Mouse (Mus musculus) G1E (cell line): Measurements from ENCODE around the gene Hypk. TPM values are rescaled to one million over a fixed set of nuclear protein-coding genes. Genes with fewer than 3 reads are reported as not detected.
"Not testable (repeated sequence)": the region's sequence is repeated elsewhere in the genome, so short reads cannot be mapped to it uniquely, and the experiment has no call there.

Source experiments
- ATAC-seq: 2 replicates; pipeline ENCODE4 v1.8.0; 2016; ENCODE audit warnings: mild to moderate bottlenecking; ENCODE audit not compliant: insufficient number of reproducible peaks, poor library complexity, low FRiP score, severe bottlenecking; ENCODE audit errors: extremely low read depth
- DNase-seq: peaks from one replicate; pipeline ENCODE4 v3.0.0; 2012; ENCODE audit warnings: low spot score
- H3K27me3 ChIP-seq: 2 replicates; pipeline ENCODE4 v1.6.1; 2012; ENCODE audit warnings: mild to moderate bottlenecking, low read length, inconsistent platforms; ENCODE audit not compliant: insufficient read depth
- H3K36me3 ChIP-seq: replicated peaks from 2 replicates; pipeline ENCODE3; 2012; ENCODE audit warnings: mild to moderate bottlenecking, inconsistent platforms
- H3K4me1 ChIP-seq: 2 replicates; pipeline ENCODE4 v1.6.1; 2012; ENCODE audit warnings: low read depth, low read length, inconsistent platforms, mixed read lengths; ENCODE audit not compliant: insufficient read depth
- H3K4me3 ChIP-seq: 2 replicates; pipeline ENCODE4 v1.5.1; 2012; ENCODE audit warnings: low read depth, mild to moderate bottlenecking, inconsistent platforms, low read length, moderate library complexity, mixed read lengths
- H3K9me3 ChIP-seq: replicated peaks from 2 replicates; pipeline ENCODE4 v1.6.1; 2012; ENCODE audit warnings: inconsistent platforms
- CTCF ChIP-seq: IDR thresholded peaks from 2 replicates; pipeline ENCODE4 v1.5.1; 2012; ENCODE audit warnings: low read depth, low read length, inconsistent platforms, mixed read lengths
- GATA1 ChIP-seq: IDR thresholded peaks from 2 replicates; pipeline ENCODE4 v1.6.1; 2012; ENCODE audit warnings: borderline replicate concordance, low read length, inconsistent platforms, mixed read lengths
- GATA2 ChIP-seq: IDR thresholded peaks from 2 replicates; pipeline ENCODE4 v1.6.1; 2012; ENCODE audit warnings: low read depth, low read length, inconsistent platforms, borderline replicate concordance
- POLR2AphosphoS5 ChIP-seq: IDR thresholded peaks from 2 replicates; pipeline ENCODE4 v1.6.1; 2012; ENCODE audit warnings: low read depth, low read length, inconsistent platforms; ENCODE audit not compliant: insufficient replicate concordance
- TAL1 ChIP-seq: conservative IDR thresholded peaks from 2 replicates; pipeline ENCODE4 v1.6.1; 2012; ENCODE audit warnings: low read depth, low read length, inconsistent platforms, mixed read lengths
- polyA plus RNA-seq: library from polyadenylated mRNA; stranded (reverse); fragments of >175 nt; gene quantifications from 2 replicates; pipeline ENCODE4 v1.2.3, GENCODE M21; 2012
- total RNA-seq, 2 experiments: library from RNA; stranded (forward) in 1 of 2; stranded (reverse) in 1 of 2; fragments of 200-1000 nt in 1 of 2; fragments of >200 nt in 1 of 2; fragmentation: Nextera tagmentation in 1 of 2; gene quantifications; 2 replicates each; pipeline ENCODE4 v1.2.3; 2014 to 2017

Gene Hypk
- total and polyA plus RNA-seq, 3 experiments = 21.5 to 124 (median 82.9) TPM

DNA sequence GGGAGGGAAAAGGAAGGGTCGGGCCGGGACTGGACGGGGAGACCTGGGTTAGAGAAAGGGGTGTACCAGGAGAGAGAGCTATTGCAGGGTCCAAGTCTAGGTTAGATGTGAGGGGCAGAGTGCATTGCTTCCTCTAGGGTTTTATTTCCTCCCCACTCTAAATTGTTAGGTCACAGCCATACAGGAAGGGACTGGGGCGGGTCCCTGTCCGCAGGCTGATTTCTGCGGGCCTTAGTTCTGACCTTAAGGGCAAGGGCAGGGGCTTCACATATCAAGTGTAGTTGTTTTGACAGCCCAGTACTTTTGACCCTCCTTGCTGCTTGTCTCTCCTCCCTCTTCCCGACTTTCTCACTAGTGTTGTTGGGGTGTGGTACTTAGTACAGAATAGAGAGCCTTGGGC is 3.0 kb upstream of the Hypk start:
- Histone ChIP-seq H3K27me3 (no peaks in the 10 kb centered on the region), H3K4me1 (peaks cover 65% of the 10 kb centered on the region), H3K9me3 (no peaks in the 10 kb centered on the region), H3K36me3 (peaks cover 49% of the 10 kb centered on the region), H3K4me3 (peak overlapping the region; percentile 91)
- TF ChIP-seq CTCF = no peak
- TF ChIP-seq GATA2 = no peak
- TF ChIP-seq GATA1 = no peak
- TF ChIP-seq POLR2AphosphoS5 = no peak
- no peak for TF ChIP-seq TAL1
- peak; percentile 30 for DNase-seq
- no peak for ATAC-seq

DNA sequence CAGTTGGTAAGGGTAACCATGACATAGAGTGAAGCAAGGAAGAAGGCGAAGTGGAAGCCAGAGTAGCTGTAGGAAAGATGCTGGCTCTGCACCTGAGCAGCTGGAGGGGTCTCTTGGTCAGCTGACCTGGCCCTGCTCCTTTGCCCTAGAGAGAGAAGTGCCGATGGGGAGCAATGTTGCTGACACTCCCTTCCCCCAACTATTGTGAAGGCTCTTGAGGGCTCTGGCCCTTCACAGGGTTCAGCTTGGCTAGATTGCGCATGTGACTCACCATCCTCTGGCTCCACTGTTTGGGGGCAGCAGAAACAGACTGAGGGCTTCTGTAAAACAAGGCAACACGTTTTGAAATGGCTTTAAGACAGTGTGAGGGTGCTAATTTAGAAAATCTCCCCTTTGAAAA is 729 bp upstream of the Hypk start:
- DNase-seq = no peak
- no peak for ATAC-seq
- TF ChIP-seq TAL1 = no peak
- H3K36me3 ChIP-seq = peaks cover 57% of the 10 kb centered on the region
- H3K27me3 ChIP-seq = no peaks in the 10 kb centered on the region
- no peaks in the 10 kb centered on the region for H3K9me3 ChIP-seq
- H3K4me3 ChIP-seq = no peak overlapping the region
- H3K4me1 ChIP-seq = peaks cover 61% of the 10 kb centered on the region

DNA sequence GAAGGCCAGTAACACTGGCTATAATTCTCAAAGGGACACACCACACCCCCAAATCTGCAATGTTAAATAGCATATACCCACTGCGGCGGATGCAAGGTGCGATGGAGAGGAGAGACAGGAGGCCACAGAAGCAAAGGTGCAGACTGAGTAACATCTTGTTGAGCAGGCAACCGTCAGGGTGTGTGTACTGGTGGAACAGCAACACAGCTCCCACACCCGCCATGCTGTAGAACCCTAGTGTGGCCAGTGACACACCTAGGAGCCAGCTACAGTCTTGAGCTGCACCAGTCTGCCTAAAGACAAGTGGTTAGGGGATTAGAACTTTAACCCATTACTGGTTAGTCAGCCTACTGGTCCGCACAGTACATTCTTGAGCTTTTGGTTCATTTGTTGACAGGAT is 827 bp downstream of the Hypk start:
- TF ChIP-seq GATA1 = no peak
- no peak for TF ChIP-seq GATA2
- TF ChIP-seq POLR2AphosphoS5 = no peak
- ATAC-seq = no peak
- H3K36me3 ChIP-seq = peaks cover 66% of the 10 kb centered on the region
- H3K9me3 ChIP-seq = no peaks in the 10 kb centered on the region
- peaks cover 58% of the 10 kb centered on the region for H3K4me1 ChIP-seq
- no peaks in the 10 kb centered on the region for H3K27me3 ChIP-seq
- no peak for DNase-seq
- H3K4me3 ChIP-seq = no peak overlapping the region

DNA sequence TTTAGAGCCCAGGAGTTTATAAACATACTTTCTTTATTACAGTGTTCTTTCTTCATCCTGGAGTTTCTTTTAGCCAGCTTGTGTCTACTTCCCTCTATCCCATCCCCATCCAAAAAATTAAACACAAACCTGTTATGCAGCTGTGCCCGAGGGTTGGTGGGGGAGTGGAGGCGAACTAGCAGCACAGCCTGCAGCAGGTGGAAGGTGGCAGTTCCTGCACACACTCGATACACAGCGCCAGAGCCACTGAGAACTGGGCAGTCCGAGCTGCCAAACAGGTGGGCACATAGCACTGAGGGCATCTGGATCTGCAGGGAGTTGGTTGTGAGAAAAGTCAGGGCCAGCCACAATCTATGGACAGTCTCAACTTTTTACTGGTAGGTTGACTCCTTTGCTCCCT is 2.4 kb downstream of the Hypk start:
- no peak for ATAC-seq
- H3K4me3 ChIP-seq = no peak overlapping the region
- H3K27me3 ChIP-seq = no peaks in the 10 kb centered on the region
- DNase-seq = no peak
- TF ChIP-seq GATA1 (no peak), TAL1 (no peak), POLR2AphosphoS5 (no peak), CTCF (no peak), GATA2 (no peak)
- H3K36me3 ChIP-seq = peaks cover 70% of the 10 kb centered on the region
- no peaks in the 10 kb centered on the region for H3K9me3 ChIP-seq
- peaks cover 53% of the 10 kb centered on the region for H3K4me1 ChIP-seq

DNA sequence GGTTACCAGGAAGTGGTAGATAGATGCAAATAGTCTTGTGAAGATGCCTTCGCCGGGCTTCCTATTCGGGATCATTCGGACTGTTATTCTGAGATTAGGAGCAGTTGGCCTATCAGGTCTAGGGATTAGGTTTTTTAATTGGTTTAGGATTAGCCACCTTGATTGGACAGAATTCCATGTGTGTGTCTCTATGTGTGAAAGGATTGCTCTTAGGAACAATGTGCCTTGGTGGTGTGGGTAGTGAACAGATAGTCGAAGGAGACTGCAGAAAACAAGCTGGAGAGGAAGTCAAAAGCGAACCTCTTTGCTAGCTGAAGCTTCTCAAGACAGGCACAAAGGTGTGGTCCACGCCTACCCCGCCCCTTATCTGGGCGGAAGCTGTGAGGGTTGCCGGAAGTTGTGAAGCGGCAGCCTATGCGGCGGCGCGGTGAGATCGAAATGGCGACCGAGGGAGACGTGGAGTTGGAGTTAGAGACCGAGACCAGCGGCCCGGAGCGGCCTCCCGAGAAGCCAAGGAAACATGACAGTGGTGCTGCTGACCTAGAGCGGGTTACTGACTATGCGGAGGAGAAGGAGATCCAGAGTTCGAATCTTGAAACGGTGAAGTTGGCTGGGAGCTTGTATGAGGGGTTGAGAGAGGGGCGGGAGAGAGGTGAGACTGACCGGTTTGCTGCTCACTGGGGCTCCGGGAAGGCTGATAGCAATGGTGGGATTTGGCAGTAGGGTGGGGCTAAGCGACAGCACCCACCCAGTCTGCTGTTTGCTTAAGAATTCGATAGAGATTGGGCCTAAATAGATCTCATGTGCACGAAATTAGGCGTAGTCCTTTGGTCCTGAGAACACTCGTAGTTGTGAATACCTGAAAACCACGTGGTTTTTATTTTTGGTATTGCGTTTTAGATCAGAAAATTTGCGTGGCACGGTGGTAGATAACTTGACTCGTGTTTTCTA is 3.9 kb downstream of the Hypk start, which contains the start of gene Serinc4:
Serinc4 (minus strand) TSS at position 90 of the 951 bp plus-strand sequence.
- Histone ChIP-seq H3K4me3 (peak within 1 kb of the TSS; percentile 80), H3K36me3 (peaks cover 63% of the 10 kb centered on the region), H3K27me3 (no peaks in the 10 kb centered on the region), H3K9me3 (no peaks in the 10 kb centered on the region), H3K4me1 (peaks cover 43% of the 10 kb centered on the region)
- DNase-seq = peak; percentile 72
- peak; percentile 88 for ATAC-seq
- TF ChIP-seq GATA2 = no peak
- TF ChIP-seq TAL1 = no peak
- no peak for TF ChIP-seq POLR2AphosphoS5
- no peak for TF ChIP-seq CTCF
- TF ChIP-seq GATA1 = no peak

DNA sequence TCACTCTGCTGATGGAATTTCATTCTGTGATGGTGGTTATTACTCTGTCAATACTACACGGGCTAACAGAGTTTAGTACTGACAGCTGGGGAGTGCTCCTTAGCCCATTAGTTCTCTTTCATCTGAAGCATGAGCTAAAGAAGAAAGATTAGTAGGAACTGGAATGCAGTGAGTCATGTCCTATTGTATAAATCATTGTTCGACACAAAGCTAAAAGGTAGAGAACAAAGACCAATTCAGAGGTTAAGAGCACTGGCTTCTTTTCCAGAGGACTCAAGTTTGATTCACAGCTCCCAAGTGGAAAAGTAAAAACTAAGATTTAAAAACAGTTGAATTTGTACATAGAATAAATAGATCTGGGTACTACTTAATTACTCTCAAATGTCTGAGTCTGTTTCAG is 7.0 kb downstream of the Hypk start:
- Histone ChIP-seq H3K4me1 (peaks cover 25% of the 10 kb centered on the region), H3K4me3 (no peak overlapping the region), H3K9me3 (no peaks in the 10 kb centered on the region), H3K36me3 (peaks cover 32% of the 10 kb centered on the region), H3K27me3 (no peaks in the 10 kb centered on the region)
- ATAC-seq (no peak), DNase-seq (no peak)
- TF ChIP-seq TAL1 (no peak), GATA1 (no peak), CTCF (no peak), GATA2 (no peak), POLR2AphosphoS5 (no peak)

DNA sequence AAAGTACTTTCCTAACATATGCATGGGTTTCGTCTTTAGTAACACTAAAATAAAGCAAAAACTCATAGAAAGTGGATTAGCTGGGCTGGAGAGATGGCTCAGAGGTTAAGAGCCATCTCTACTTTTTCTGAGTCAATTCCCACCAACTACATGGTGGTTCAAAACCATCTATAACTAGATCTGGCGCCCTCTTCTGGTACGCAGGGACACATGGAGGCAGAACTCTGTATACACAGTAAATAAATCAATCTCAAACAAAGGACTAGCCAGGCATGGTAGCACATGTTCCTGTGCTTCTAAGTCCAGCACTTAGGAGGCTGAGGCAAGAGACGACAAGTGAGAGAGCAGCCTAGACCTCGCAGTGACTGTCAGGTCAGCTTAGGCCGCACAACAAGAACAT is 15.9 kb downstream of the Hypk start:
- not testable (repeated sequence) for H3K36me3 ChIP-seq, DNase-seq, H3K4me3 ChIP-seq, H3K9me3 ChIP-seq, H3K27me3 ChIP-seq, H3K4me1 ChIP-seq, ATAC-seq

DNA sequence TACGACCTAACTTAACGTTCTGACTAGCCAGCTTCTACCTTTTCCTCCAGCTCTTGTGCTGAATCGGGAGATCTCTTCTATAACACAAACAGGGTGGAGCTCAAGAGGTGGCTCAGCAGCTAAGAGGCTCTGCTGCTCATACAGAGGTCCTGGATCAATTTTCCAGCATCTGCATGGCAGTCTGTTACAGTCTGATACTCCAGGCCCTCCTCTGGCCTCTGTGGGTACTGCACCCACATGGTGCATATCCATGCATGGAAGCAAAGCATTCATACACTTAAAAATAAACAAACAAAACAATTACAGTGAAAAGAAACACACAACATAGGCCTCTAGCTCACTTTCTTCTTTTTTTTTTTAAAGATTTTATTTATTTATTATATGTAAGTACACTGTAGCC is 19.7 kb downstream of the Hypk start:
- H3K9me3 ChIP-seq, H3K4me3 ChIP-seq, H3K27me3 ChIP-seq, H3K4me1 ChIP-seq, DNase-seq, ATAC-seq: not testable (repeated sequence)
- H3K36me3 ChIP-seq = peaks cover 11% of the 10 kb centered on the region

DNA sequence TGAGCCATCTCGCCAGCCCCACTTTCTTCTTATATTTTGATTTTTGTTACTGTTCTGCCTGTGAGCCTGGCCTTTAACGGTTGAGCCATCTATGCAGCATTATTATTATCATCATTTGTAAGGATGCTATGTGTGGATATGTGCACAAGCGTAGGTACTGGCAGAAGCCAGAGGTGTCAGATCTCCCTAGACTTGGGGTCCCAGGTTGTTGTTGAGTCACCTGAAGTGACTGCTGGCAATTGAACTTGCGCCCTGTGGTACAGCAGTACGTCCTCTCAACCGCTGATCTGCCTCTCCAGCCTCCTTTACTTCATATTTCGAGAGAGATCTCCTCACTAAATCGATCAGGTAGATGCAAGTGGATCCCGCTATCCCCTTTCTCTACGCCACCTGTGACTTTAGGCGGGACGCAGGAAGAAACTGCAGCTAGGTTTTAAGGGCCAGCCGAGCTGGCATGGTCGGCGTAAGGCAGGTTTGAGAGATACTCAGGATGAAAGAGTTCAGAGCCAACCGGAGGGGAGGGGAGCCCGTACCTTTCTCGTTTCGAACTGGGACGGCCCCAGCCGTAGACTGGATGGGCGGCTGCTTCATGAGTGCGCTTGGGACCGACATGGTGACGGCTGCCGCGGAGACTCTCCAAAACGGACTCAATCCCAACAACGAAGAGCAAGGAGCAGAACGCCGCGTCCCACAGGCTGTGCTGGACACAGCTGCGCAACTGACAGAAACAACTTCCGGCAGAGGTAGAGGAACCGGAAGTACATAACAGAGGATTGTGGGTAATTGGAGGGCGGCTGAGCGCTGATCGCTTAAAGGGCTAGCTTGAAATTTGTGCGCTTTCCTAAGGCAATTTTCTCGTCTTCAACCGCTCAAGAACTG is 20.4 kb downstream of the Hypk start, which contains the start of gene Mfap1b:
Mfap1b (minus strand) TSS at position 767 of the 879 bp plus-strand sequence.
- H3K27me3 ChIP-seq, H3K4me1 ChIP-seq, H3K9me3 ChIP-seq: not testable (repeated sequence)
- ATAC-seq (peak; percentile 88), DNase-seq (peak; percentile 62)
- peaks cover 11% of the 10 kb centered on the region for H3K36me3 ChIP-seq
- peak within 1 kb of the TSS; percentile 70 for H3K4me3 ChIP-seq
